Mouse (Mus musculus) stomach, postnatal 0 days (tissue): ENCODE measurements around the gene Selenom. TPM values are rescaled to one million over a fixed set of nuclear protein-coding genes. Genes with fewer than 3 reads are reported as not detected.

Source experiments
- ATAC-seq: fragments of 200-750 bp; cut with Nextera tagmentation; 2 replicates; pipeline ENCODE4 v1.8.0; 2017; ENCODE audit not compliant: low FRiP score, low TSS enrichment
- DNase-seq: peaks from one replicate; pipeline ENCODE4 v3.0.0-alpha.2; 2016; ENCODE audit warnings: low spot score
- H3K27ac ChIP-seq: fragments of 300-500 bp; sonication (generic); replicated peaks from 2 replicates; pipeline ENCODE4 v1.5.1; 2014; ENCODE audit warnings: mild to moderate bottlenecking, control low read depth
- H3K27me3 ChIP-seq: fragments of 300-500 bp; sonication (generic); 2 replicates; pipeline ENCODE4 v1.6.1; 2014; ENCODE audit warnings: low read length; ENCODE audit not compliant: control insufficient read depth, insufficient read depth
- H3K36me3 ChIP-seq: fragments of 300-500 bp; sonication (generic); 2 replicates; pipeline ENCODE4 v1.6.1; 2014; ENCODE audit warnings: low read length, mixed read lengths; ENCODE audit not compliant: control insufficient read depth, insufficient read depth
- H3K4me1 ChIP-seq: fragments of 300-500 bp; sonication (generic); replicated peaks from 2 replicates; pipeline ENCODE4 v1.6.1; 2014; ENCODE audit warnings: antibody characterized with exemption; ENCODE audit not compliant: control insufficient read depth, insufficient read depth
- H3K4me2 ChIP-seq: fragments of 300-500 bp; sonication (generic); replicated peaks from 2 replicates; pipeline ENCODE4 v1.6.1; 2014; ENCODE audit warnings: low read depth, mild to moderate bottlenecking, control low read depth, moderate library complexity
- H3K4me3 ChIP-seq: fragments of 300-500 bp; sonication (generic); 2 replicates; pipeline ENCODE4 v1.5.1; 2014; ENCODE audit warnings: low read depth, low read length, control low read depth
- H3K9ac ChIP-seq: fragments of 300-500 bp; sonication (generic); 2 replicates; pipeline ENCODE4 v1.6.1; 2014; ENCODE audit warnings: mild to moderate bottlenecking, low read length, control low read depth, mixed read lengths
- H3K9me3 ChIP-seq: fragments of 300-500 bp; sonication (generic); 2 replicates; pipeline ENCODE4 v1.6.1; 2016; ENCODE audit warnings: low read length; ENCODE audit not compliant: control insufficient read depth
- CTCF ChIP-seq: IDR thresholded peaks from 2 replicates; pipeline ENCODE4 v1.5.1; 2016; ENCODE audit warnings: antibody characterized with exemption, low read depth, mild to moderate bottlenecking, moderate library complexity
- EP300 ChIP-seq: optimal IDR thresholded peaks from 2 replicates; pipeline ENCODE3; 2016; ENCODE audit warnings: antibody characterized with exemption
- WGBS: fragments of 180-500 bp; shearing (Covaris S2); extraction: QIAGEN DNeasy Blood & Tissue Kit; methylation state at CpG from one replicate; pipeline ENCODE4 v1.1.7; 2014; 5-methylcytosine and 5-hydroxymethylcytosine counted together
- polyA plus RNA-seq: library from polyadenylated mRNA; unstranded; fragments of >200 nt; fragmentation: Nextera tagmentation; extraction: Ambion mirVana; gene quantifications from 2 replicates; pipeline ENCODE4 v1.2.1, GENCODE M21; 2015

Selenom gene
- polyA plus RNA-seq, 1 experiment from 2014 or later: 191 TPM

GRCm38 (mm10) chr11:3526207-3526606 lies 11.7 kb downstream of the Selenom start:
- Histone ChIP-seq H3K4me3 (no peak overlapping the region), H3K27ac (no peak overlapping the region), H3K4me1 (no peaks in the 10 kb centered on the region), H3K9ac (no peak overlapping the region), H3K4me2 (no peak overlapping the region), H3K9me3 (no peaks in the 10 kb centered on the region), H3K27me3 (no peaks in the 10 kb centered on the region), H3K36me3 (peaks cover 60% of the 10 kb centered on the region)
- 74% methylated on average over 9 of the region's 9 CpGs for WGBS
- no peak for ATAC-seq
- DNase-seq: no peak
- TF ChIP-seq CTCF: no peak
- TF ChIP-seq EP300: no peak

DNA sequence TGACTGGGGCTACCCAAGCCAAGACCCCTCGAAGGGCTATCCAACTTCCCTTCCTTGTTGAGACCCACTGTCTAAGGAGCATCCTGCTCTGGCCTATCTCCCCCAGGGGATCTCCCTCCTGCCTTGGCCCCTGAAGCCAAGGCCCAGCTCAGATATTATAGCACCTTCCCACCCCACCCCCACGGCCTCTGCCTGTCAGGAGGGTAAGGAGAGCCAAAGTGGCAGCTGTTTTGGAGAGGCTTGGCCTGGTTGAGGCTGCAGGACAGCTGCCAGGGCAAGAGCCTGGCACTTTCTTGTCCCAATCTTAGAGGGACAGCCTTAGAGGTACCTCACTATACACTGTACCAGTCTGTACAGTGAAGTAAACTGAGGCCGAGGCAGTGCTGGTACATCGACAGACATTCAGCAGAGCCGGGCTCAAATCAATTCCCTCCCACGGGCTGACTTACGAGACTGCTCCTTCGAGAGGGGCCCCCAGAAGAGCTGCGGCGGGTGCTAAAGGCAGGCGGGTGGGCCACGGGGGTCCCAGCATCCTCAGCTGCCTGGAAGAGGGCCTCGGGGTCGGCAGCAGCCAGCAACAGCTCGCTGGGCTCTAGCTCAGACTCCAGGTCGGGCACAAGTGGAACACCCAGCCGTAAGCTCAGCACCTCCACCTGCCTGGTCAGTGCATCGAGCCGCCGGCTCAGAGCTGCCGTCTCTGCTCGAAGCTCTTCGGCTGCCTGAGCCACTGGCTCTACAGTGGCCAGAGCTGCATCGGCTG lies 12.7 kb downstream of the Selenom start:
- no peak overlapping the region for H3K4me3 ChIP-seq
- TF ChIP-seq EP300 (no peak), CTCF (no peak)
- peak overlapping the region; percentile 14; the same call in 1 of the 2 replicates for H3K4me2 ChIP-seq
- ATAC-seq (no peak), DNase-seq (no peak)
- no peaks in the 10 kb centered on the region for H3K9me3 ChIP-seq
- H3K27ac ChIP-seq: no peak overlapping the region
- H3K36me3 ChIP-seq: peaks cover 54% of the 10 kb centered on the region
- H3K9ac ChIP-seq: peak overlapping the region; percentile 23; the same call in 1 of the 2 replicates
- H3K27me3 ChIP-seq: no peaks in the 10 kb centered on the region
- no peaks in the 10 kb centered on the region for H3K4me1 ChIP-seq
- 88% methylated on average over 24 of the region's 24 CpGs for WGBS

DNA sequence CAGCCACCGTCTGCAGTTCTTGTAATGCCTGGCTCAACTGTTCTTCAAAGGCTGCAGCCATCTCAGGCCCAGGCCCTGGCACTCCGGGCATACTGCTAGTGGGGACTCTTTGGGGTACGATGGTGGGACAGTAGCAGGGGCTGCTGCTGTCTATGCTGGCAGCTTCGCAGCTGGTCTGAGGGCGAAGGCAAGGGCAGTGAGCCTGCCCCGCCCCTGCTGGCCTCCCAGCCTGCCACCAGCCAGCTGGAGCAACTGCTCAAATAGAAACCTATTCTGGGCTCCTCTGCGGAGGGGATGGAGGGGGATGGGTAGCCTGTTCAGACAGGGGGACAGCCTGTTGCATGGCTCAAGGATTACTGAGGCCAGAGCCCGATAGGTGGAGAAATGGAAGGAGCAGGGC lies 13.3 kb downstream of the Selenom start:
- H3K4me1 ChIP-seq: no peaks in the 10 kb centered on the region
- no peak for ATAC-seq
- 76% methylated on average over 8 of the region's 8 CpGs for WGBS
- no peak overlapping the region; the same call in 1 of the 2 replicates for H3K4me3 ChIP-seq
- no peak overlapping the region for H3K27ac ChIP-seq
- no peak for DNase-seq
- TF ChIP-seq CTCF (no peak), EP300 (no peak)
- peak overlapping the region; percentile 23 for H3K9ac ChIP-seq
- H3K4me2 ChIP-seq: peak overlapping the region; percentile 14; the same call in 1 of the 2 replicates
- H3K36me3 ChIP-seq: peaks cover 54% of the 10 kb centered on the region
- H3K27me3 ChIP-seq: no peaks in the 10 kb centered on the region
- no peaks in the 10 kb centered on the region for H3K9me3 ChIP-seq

GRCm38 (mm10) chr11:3528208-3528607 lies 13.7 kb downstream of the Selenom start:
- H3K36me3 ChIP-seq: peaks cover 53% of the 10 kb centered on the region
- H3K9ac ChIP-seq: no peak overlapping the region; the same call in 1 of the 2 replicates
- no peak overlapping the region for H3K27ac ChIP-seq
- no peak overlapping the region; the same call in 1 of the 2 replicates for H3K4me3 ChIP-seq
- no peaks in the 10 kb centered on the region for H3K4me1 ChIP-seq
- H3K4me2 ChIP-seq: no peak overlapping the region; the same call in 1 of the 2 replicates
- ATAC-seq (no peak), DNase-seq (no peak)
- H3K27me3 ChIP-seq: no peaks in the 10 kb centered on the region
- TF ChIP-seq CTCF: no peak
- TF ChIP-seq EP300: no peak
- WGBS: 85% methylated on average over 6 of the region's 6 CpGs
- H3K9me3 ChIP-seq: no peaks in the 10 kb centered on the region

GRCm38 (mm10) chr11:3529476-3530252 lies 15.2 kb downstream of the Selenom start:
- no peaks in the 10 kb centered on the region for H3K27me3 ChIP-seq
- no peaks in the 10 kb centered on the region; the same call in 1 of the 2 replicates for H3K4me1 ChIP-seq
- H3K27ac ChIP-seq: peak overlapping the region; percentile 69; the same call in 1 of the 2 replicates
- ATAC-seq (peak; percentile 13; the same call in 1 of the 2 replicates), DNase-seq (no peak)
- no peak for TF ChIP-seq EP300
- TF ChIP-seq CTCF: 0 out of 2 replicates have a peak, but pooled peaks have one; percentile 18
- H3K9ac ChIP-seq: no peak overlapping the region
- H3K4me3 ChIP-seq: peak overlapping the region; percentile 8; the same call in 1 of the 2 replicates
- 70% methylated on average over 20 of the region's 20 CpGs for WGBS
- no peaks in the 10 kb centered on the region for H3K9me3 ChIP-seq
- H3K36me3 ChIP-seq: peaks cover 47% of the 10 kb centered on the region
- peak overlapping the region; percentile 14; the same call in 1 of the 2 replicates for H3K4me2 ChIP-seq
